Mouse (Mus musculus) limb, embryonic 10.5 days (tissue): ENCODE measurements at regions not wholly inside any gene's neighbourhood (a gene's known extent, or its start where the extent isn't known, plus 50 kb on each side); places are given as distances from the start of the nearest gene placed in this dataset.

Experiments used
- DNase-seq: peaks from one replicate; pipeline ENCODE4 v3.0.0-alpha.2; 2017; ENCODE audit warnings: low spot score
- H3K27ac ChIP-seq: fragments of 300-500 bp; sonication (generic); 2 replicates; pipeline ENCODE4 v1.5.1; 2016; ENCODE audit warnings: mild to moderate bottlenecking
- H3K27me3 ChIP-seq: fragments of 300-500 bp; sonication (generic); 2 replicates; pipeline ENCODE4 v1.6.1; 2016; ENCODE audit warnings: low read depth, mild to moderate bottlenecking; ENCODE audit not compliant: poor library complexity, severe bottlenecking
- H3K36me3 ChIP-seq: fragments of 300-500 bp; sonication (generic); 2 replicates; pipeline ENCODE4 v1.6.1; 2016; ENCODE audit warnings: mild to moderate bottlenecking, moderate library complexity
- H3K4me1 ChIP-seq: fragments of 300-500 bp; sonication (generic); 2 replicates; pipeline ENCODE4 v1.6.1; 2016
- H3K4me3 ChIP-seq: fragments of 300-500 bp; sonication (generic); 2 replicates; pipeline ENCODE4 v1.5.1; 2016; ENCODE audit warnings: mild to moderate bottlenecking, moderate library complexity
- H3K9me3 ChIP-seq: fragments of 300-500 bp; sonication (generic); replicated peaks from 2 replicates; pipeline ENCODE4 v1.6.1; 2016; ENCODE audit warnings: mild to moderate bottlenecking
- WGBS: fragments of 180-500 bp; shearing (Covaris S2); methylation state at CpG from one replicate; pipeline ENCODE4 v1.1.7; 2016; 5-methylcytosine and 5-hydroxymethylcytosine counted together

- Histone ChIP-seq H3K27ac (no peak overlapping the region), H3K36me3 (no peaks in the 10 kb centered on the region), H3K9me3 (no peaks in the 10 kb centered on the region), H3K4me3 (no peak overlapping the region), H3K4me1 (peaks cover 5% of the 10 kb centered on the region; the same call in 1 of the 2 replicates), H3K27me3 (no peaks in the 10 kb centered on the region)
- 87% methylated on average over 7 of the region's 7 CpGs for WGBS
- no peak for DNase-seq
Measured at GRCm38 (mm10) chr6:88964071-88964470, 62.0 kb downstream of the Tpra1 start.

GRCm38 (mm10) chr6:88964911-88965310 lies 62.9 kb downstream of the Tpra1 start:
- Histone ChIP-seq H3K27me3 (no peaks in the 10 kb centered on the region), H3K4me3 (no peak overlapping the region), H3K9me3 (no peaks in the 10 kb centered on the region), H3K36me3 (no peaks in the 10 kb centered on the region), H3K4me1 (peaks cover 5% of the 10 kb centered on the region; the same call in 1 of the 2 replicates), H3K27ac (no peak overlapping the region)
- no peak for DNase-seq
- WGBS, result 87% methylated on average over 6 of the region's 6 CpGs

GRCm38 (mm10) chr6:88965361-88966226 lies 63.5 kb downstream of the Tpra1 start:
- WGBS, result 68% methylated on average over 19 of the region's 19 CpGs
- Histone ChIP-seq H3K27me3 (no peaks in the 10 kb centered on the region), H3K36me3 (no peaks in the 10 kb centered on the region), H3K4me3 (no peak overlapping the region), H3K9me3 (no peaks in the 10 kb centered on the region), H3K4me1 (peaks cover 2% of the 10 kb centered on the region; the same call in 1 of the 2 replicates), H3K27ac (no peak overlapping the region)
- DNase-seq, result no peak

- no peak overlapping the region for H3K27ac ChIP-seq
- H3K4me1 ChIP-seq, result peaks cover under 1% of the 10 kb centered on the region; the same call in 1 of the 2 replicates
- H3K9me3 ChIP-seq, result no peaks in the 10 kb centered on the region
- no peak for DNase-seq
- 83% methylated on average over 4 of the region's 4 CpGs for WGBS
- H3K4me3 ChIP-seq, result no peak overlapping the region
- H3K27me3 ChIP-seq, result no peaks in the 10 kb centered on the region
- no peaks in the 10 kb centered on the region for H3K36me3 ChIP-seq
Measured at GRCm38 (mm10) chr6:88966501-88966900, 64.5 kb downstream of the Tpra1 start.

- no peak for DNase-seq
- H3K36me3 ChIP-seq, result no peaks in the 10 kb centered on the region
- H3K27ac ChIP-seq, result no peak overlapping the region
- 41% methylated on average over 4 of the region's 4 CpGs for WGBS
- no peak overlapping the region for H3K4me3 ChIP-seq
- H3K9me3 ChIP-seq, result no peaks in the 10 kb centered on the region
- H3K27me3 ChIP-seq, result no peaks in the 10 kb centered on the region
- peaks cover 6% of the 10 kb centered on the region; the same call in 1 of the 2 replicates for H3K4me1 ChIP-seq
Measured at GRCm38 (mm10) chr6:88968842-88969241, 66.8 kb downstream of the Tpra1 start.

- Histone ChIP-seq H3K27me3 (peaks cover 14% of the 10 kb centered on the region; the same call in 1 of the 2 replicates), H3K4me3 (no peak overlapping the region), H3K9me3 (no peaks in the 10 kb centered on the region), H3K36me3 (no peaks in the 10 kb centered on the region), H3K4me1 (peaks cover 12% of the 10 kb centered on the region), H3K27ac (no peak overlapping the region)
- no peak for DNase-seq
- WGBS, result 22% methylated on average over 9 of the region's 9 CpGs
Measured at GRCm38 (mm10) chr6:88971729-88972128, 69.7 kb downstream of the Tpra1 start.

- Histone ChIP-seq H3K27me3 (peaks cover 14% of the 10 kb centered on the region; the same call in 1 of the 2 replicates), H3K27ac (no peak overlapping the region), H3K9me3 (no peaks in the 10 kb centered on the region), H3K4me3 (no peak overlapping the region), H3K36me3 (no peaks in the 10 kb centered on the region), H3K4me1 (peaks cover 14% of the 10 kb centered on the region)
- no peak for DNase-seq
- WGBS, result 47% methylated on average over 7 of the region's 7 CpGs
Measured at GRCm38 (mm10) chr6:88974457-88974856, 72.4 kb downstream of the Tpra1 start.

- WGBS, result 14% methylated on average over 13 of the region's 13 CpGs
- no peak overlapping the region for H3K27ac ChIP-seq
- H3K36me3 ChIP-seq, result no peaks in the 10 kb centered on the region
- no peak for DNase-seq
- H3K9me3 ChIP-seq, result no peaks in the 10 kb centered on the region
- H3K4me1 ChIP-seq, result peaks cover 16% of the 10 kb centered on the region
- peaks cover 14% of the 10 kb centered on the region; the same call in 1 of the 2 replicates for H3K27me3 ChIP-seq
- no peak overlapping the region for H3K4me3 ChIP-seq
Measured at GRCm38 (mm10) chr6:88976581-88976980, 74.5 kb downstream of the Tpra1 start.

- Histone ChIP-seq H3K27me3 (peaks cover 14% of the 10 kb centered on the region; the same call in 1 of the 2 replicates), H3K27ac (no peak overlapping the region), H3K4me3 (no peak overlapping the region), H3K4me1 (peaks cover 13% of the 10 kb centered on the region), H3K9me3 (no peaks in the 10 kb centered on the region), H3K36me3 (no peaks in the 10 kb centered on the region)
- peak; percentile 83 for DNase-seq
- 5% methylated on average over 8 of the region's 8 CpGs for WGBS
Measured at GRCm38 (mm10) chr6:88976994-88977393, 74.9 kb downstream of the Tpra1 start.

GRCm38 (mm10) chr6:88978970-88979369 lies 76.9 kb downstream of the Tpra1 start:
- no peak overlapping the region for H3K27ac ChIP-seq
- no peaks in the 10 kb centered on the region for H3K36me3 ChIP-seq
- peaks cover 16% of the 10 kb centered on the region for H3K4me1 ChIP-seq
- H3K27me3 ChIP-seq, result peaks cover 14% of the 10 kb centered on the region; the same call in 1 of the 2 replicates
- WGBS, result 58% methylated on average over 4 of the region's 4 CpGs
- no peak overlapping the region for H3K4me3 ChIP-seq
- H3K9me3 ChIP-seq, result no peaks in the 10 kb centered on the region
- no peak for DNase-seq

GRCm38 (mm10) chr6:88980112-88980511 lies 78.1 kb downstream of the Tpra1 start:
- WGBS, result 12% methylated on average over 8 of the region's 8 CpGs
- DNase-seq, result peak; percentile 60
- H3K4me3 ChIP-seq, result no peak overlapping the region
- no peaks in the 10 kb centered on the region for H3K36me3 ChIP-seq
- H3K9me3 ChIP-seq, result no peaks in the 10 kb centered on the region
- H3K4me1 ChIP-seq, result peaks cover 12% of the 10 kb centered on the region; the same call in 1 of the 2 replicates
- peaks cover 14% of the 10 kb centered on the region; the same call in 1 of the 2 replicates for H3K27me3 ChIP-seq
- H3K27ac ChIP-seq, result no peak overlapping the region

GRCm38 (mm10) chr6:88981544-88981943 lies 79.5 kb downstream of the Tpra1 start:
- no peaks in the 10 kb centered on the region for H3K9me3 ChIP-seq
- H3K4me1 ChIP-seq, result peaks cover 12% of the 10 kb centered on the region; the same call in 1 of the 2 replicates
- H3K4me3 ChIP-seq, result no peak overlapping the region
- H3K27me3 ChIP-seq, result 0 out of 2 replicates have a peak, but pooled peaks cover 2% of the 10 kb centered on the region
- H3K27ac ChIP-seq, result no peak overlapping the region
- no peak for DNase-seq
- 34% methylated on average over 7 of the region's 7 CpGs for WGBS
- H3K36me3 ChIP-seq, result no peaks in the 10 kb centered on the region

- Histone ChIP-seq H3K4me3 (no peak overlapping the region), H3K36me3 (no peaks in the 10 kb centered on the region), H3K27ac (no peak overlapping the region), H3K4me1 (peaks cover 8% of the 10 kb centered on the region; the same call in 1 of the 2 replicates), H3K27me3 (no peaks in the 10 kb centered on the region), H3K9me3 (no peaks in the 10 kb centered on the region)
- DNase-seq, result no peak
- 83% methylated on average over 4 of the region's 4 CpGs for WGBS
Measured at GRCm38 (mm10) chr6:88984170-88984569, 82.1 kb downstream of the Tpra1 start.
